In genomic region chr5:115237803-115238728, GRCm38 (mm10) we compare ENCODE assay signal across 8 mouse cellular contexts. TPM values are rescaled to one million over a fixed set of nuclear protein-coding genes. Genes with fewer than 3 reads are reported as not detected.
DNase-seq lines count a peak whose midpoint lies in the region; ATAC-seq and TF ChIP-seq lines count a peak whose summit lies in the region.

No protein-coding gene starts in this region.

- H3K9me3 ChIP-seq in ES-Bruce4 (replicated peaks; ENCODE audit: control insufficient read depth, insufficient read depth, low read length, poor library complexity, severe bottlenecking): no peaks in the 10 kb centered on the region
- H3K9me3 ChIP-seq in forebrain, embryonic 14.5 days (replicated peaks; ENCODE audit: control insufficient read depth, low read length): no peaks in the 10 kb centered on the region

- WGBS in forebrain, embryonic 14.5 days: under 1% methylated on average over 87 of the region's 88 CpGs
- WGBS in lung, adult 2 months: under 1% methylated on average over 88 of the region's 88 CpGs

- ATAC-seq in cerebellum, adult (ENCODE audit: insufficient number of reproducible peaks, low FRiP score, low TSS enrichment): peak; percentile 85; the same call in 1 of the 2 replicates
- ATAC-seq in forebrain, embryonic 14.5 days: peak; percentile 79
- peak; percentile 79 for ATAC-seq in neutrophil, adult 5-6 weeks (ENCODE audit: extremely low read depth, insufficient number of reproducible peaks, low FRiP score, poor library complexity, severe bottlenecking)

- H3K4me2 ChIP-seq in forebrain, embryonic 14.5 days (ENCODE audit: low read length): peak overlapping the region; percentile 95

- H3K9ac ChIP-seq in ES-Bruce4 (ENCODE audit: low read depth, poor library complexity, severe bottlenecking): peak overlapping the region; percentile 83
- peak overlapping the region; percentile 84 for H3K9ac ChIP-seq in forebrain, embryonic 14.5 days (ENCODE audit: low read length)

- peak; percentile 93 for DNase-seq in forebrain, embryonic 14.5 days (ENCODE audit: low spot score)
- DNase-seq in heart, postnatal 25 days (ENCODE audit: low spot score): peak; percentile 88
- DNase-seq in layer of hippocampus, adult 18-20 months (ENCODE audit: low spot score in 2 of 2): peak; percentile 90 to 95
- peak; percentile 91 for DNase-seq in lung, adult 2 months
- peak; percentile 86 to 90 for DNase-seq in thymus, adult 18-20 months

- TF ChIP-seq CTCF in ES-Bruce4 (IDR thresholded peaks at IDR 0.05; ENCODE audit: low read depth, low read length): no peak
- TF ChIP-seq CTCF in lung, adult 2 months (IDR thresholded peaks at IDR 0.05; ENCODE audit: insufficient read depth, low read length): no peak

- peak overlapping the region; percentile 34; the same call in 1 of the 2 replicates for H3K27ac ChIP-seq in ES-Bruce4 (ENCODE audit: insufficient read depth, low read length)
- H3K27ac ChIP-seq in forebrain, embryonic 14.5 days (ENCODE audit: low read depth, low read length): peak overlapping the region; percentile 36; the same call in 1 of the 2 replicates

- peak overlapping the region; percentile 83 for H3K4me3 ChIP-seq in ES-Bruce4 (ENCODE audit: low read depth, low read length)
- H3K4me3 ChIP-seq in forebrain, embryonic 14.5 days (ENCODE audit: low read depth, low read length): peak overlapping the region; percentile 84
- H3K4me3 ChIP-seq in lung, adult 2 months (replicated peaks; ENCODE audit: extremely low read depth, low read depth, low read length): peak overlapping the region; percentile 91

- H3K27me3 ChIP-seq in ES-Bruce4 (ENCODE audit: control insufficient read depth, insufficient read depth, low read length, poor library complexity, severe bottlenecking): no peaks in the 10 kb centered on the region
- no peaks in the 10 kb centered on the region for H3K27me3 ChIP-seq in forebrain, embryonic 14.5 days (replicated peaks; ENCODE audit: control insufficient read depth, insufficient read depth, low read length)

- peak; percentile 57 for TF ChIP-seq POLR2A in ES-Bruce4 (IDR thresholded peaks at IDR 0.05; ENCODE audit: insufficient read depth, low read length)
- TF ChIP-seq POLR2A in lung, adult 2 months (IDR thresholded peaks at IDR 0.05; ENCODE audit: borderline replicate concordance, extremely low read depth, low read depth, low read length): peak; percentile 87; the same call in 1 of the 2 replicates

- 0 out of 2 replicates have a peak, but pooled peaks have one; percentile 2 for TF ChIP-seq EP300 in ES-Bruce4 (IDR thresholded peaks at IDR 0.05; ENCODE audit: insufficient read depth, low read depth, low read length)

- H3K36me3 ChIP-seq in ES-Bruce4 (ENCODE audit: control insufficient read depth, insufficient read depth, low read length, poor library complexity, severe bottlenecking): peaks cover 34% of the 10 kb centered on the region
- H3K36me3 ChIP-seq in forebrain, embryonic 14.5 days (ENCODE audit: control insufficient read depth, insufficient read depth, low read length): peaks cover 38% of the 10 kb centered on the region

- intact Hi-C loops in heart, postnatal 25 days (cut with DNase I): loop anchor here (2.0 to 5.0 kb wide), 3 partner anchors 104 to 259 kb away; partner anchors contain the start of genes Gatc and Triap1

- peaks cover under 1% of the 10 kb centered on the region for H3K4me1 ChIP-seq in ES-Bruce4 (ENCODE audit: control insufficient read depth, insufficient read depth, low read length)
- peaks cover 12% of the 10 kb centered on the region for H3K4me1 ChIP-seq in forebrain, embryonic 14.5 days (ENCODE audit: control insufficient read depth, insufficient read depth, low read length)
- H3K4me1 ChIP-seq in lung, adult 2 months (ENCODE audit: control insufficient read depth, insufficient read depth, low read length): peaks cover 4% of the 10 kb centered on the region; the same call in 1 of the 2 replicates

RNA-seq across cellular contexts. Expression of gene Pop5, which starts 2.4 kb away (rescaled TPM):
- polyA plus RNA-seq in ES-Bruce4 (2011; ENCODE audit: insufficient read depth, insufficient read length, low read depth, missing spikeins): 76.1 and 79.9 TPM in 2 replicates
- 101 and 105 TPM in 2 replicates for polyA plus RNA-seq in forebrain, embryonic 14.5 days (2014; fragmentation: Nextera tagmentation; extraction: Ambion mirVana)
- total RNA-seq in heart, postnatal 25 days (2021): 10 to 100 TPM; 31.6 to 37.8 TPM
- total RNA-seq in layer of hippocampus, adult 18-20 months (2021): 100 to 1,000 TPM; 105 to 112 TPM
- 51.5 and 55.4 TPM in 2 replicates for polyA plus RNA-seq in lung, adult 2 months (2012; rRNA removed)
- total RNA-seq in neutrophil, adult 5-6 weeks (2017): 22.7 and 39.8 TPM in 2 replicates

RNA-seq across cellular contexts. Expression of gene Rnf10, which starts 34.6 kb away (rescaled TPM):
- polyA plus RNA-seq in ES-Bruce4 (2011; ENCODE audit: insufficient read depth, insufficient read length, low read depth, missing spikeins): 180 and 185 TPM in 2 replicates
- polyA plus RNA-seq in forebrain, embryonic 14.5 days (2014; fragmentation: Nextera tagmentation; extraction: Ambion mirVana): 64.3 and 75.2 TPM in 2 replicates
- 100 to 1,000 TPM; 389 to 406 TPM for total RNA-seq in heart, postnatal 25 days (2021)
- total RNA-seq in layer of hippocampus, adult 18-20 months (2021): 100 to 1,000 TPM; 240 to 249 TPM
- polyA plus RNA-seq in lung, adult 2 months (2012; rRNA removed): 133 and 160 TPM in 2 replicates
- 161 and 173 TPM in 2 replicates for total RNA-seq in neutrophil, adult 5-6 weeks (2017)

RNA-seq across cellular contexts. Expression of gene Coq5, which starts 41.4 kb away (rescaled TPM):
- 28.3 and 35.9 TPM in 2 replicates for polyA plus RNA-seq in ES-Bruce4 (2011; ENCODE audit: insufficient read depth, insufficient read length, low read depth, missing spikeins)
- polyA plus RNA-seq in forebrain, embryonic 14.5 days (2014; fragmentation: Nextera tagmentation; extraction: Ambion mirVana): 55.1 and 60.9 TPM in 2 replicates
- 100 to 1,000 TPM; 159 to 164 TPM for total RNA-seq in heart, postnatal 25 days (2021)
- 10 to 100 TPM; 42.0 to 44.9 TPM for total RNA-seq in layer of hippocampus, adult 18-20 months (2021)
- 7.7 and 11.5 TPM in 2 replicates for polyA plus RNA-seq in lung, adult 2 months (2012; rRNA removed)
- total RNA-seq in neutrophil, adult 5-6 weeks (2017): 24.8 and 32.2 TPM in 2 replicates

RNA-seq across cellular contexts. Expression of gene Cabp1, which starts 43.9 kb away (rescaled TPM):
- 8.1 and 11.4 TPM in 2 replicates for polyA plus RNA-seq in ES-Bruce4 (2011; ENCODE audit: insufficient read depth, insufficient read length, low read depth, missing spikeins)
- polyA plus RNA-seq in forebrain, embryonic 14.5 days (2014; fragmentation: Nextera tagmentation; extraction: Ambion mirVana): 7.1 and 10.1 TPM in 2 replicates
- 1 to 10 TPM; 2.7 to 3.0 TPM for total RNA-seq in heart, postnatal 25 days (2021)
- total RNA-seq in layer of hippocampus, adult 18-20 months (2021): 100 to 1,000 TPM; 122 to 123 TPM
- polyA plus RNA-seq in lung, adult 2 months (2012; rRNA removed): 3.2 and 6.9 TPM in 2 replicates
- total RNA-seq in neutrophil, adult 5-6 weeks (2017): not detected in 2 replicates

Comparison
In these comparisons a context has a peak if more than half of its experiments do, and no peak if none do; other contexts are left out.
1. Peak in every context shown above with its lines: DNase-seq, ATAC-seq, H3K4me3 ChIP-seq and H3K27ac ChIP-seq.